Mouse (Mus musculus) thymus, adult 2 months (tissue): ENCODE measurements at regions not wholly inside any gene's neighbourhood (a gene's known extent, or its start where the extent isn't known, plus 50 kb on each side); places are given as distances from the start of the nearest gene placed in this dataset.

ENCODE experiments used
- CTCF ChIP-seq: fragments of 200-500 bp; IDR thresholded peaks from 2 replicates; pipeline ENCODE4 v1.5.1; 2012; ENCODE audit warnings: mild to moderate bottlenecking, control low read depth, low read length, moderate library complexity, borderline replicate concordance; ENCODE audit not compliant: control insufficient read depth, poor library complexity, insufficient read depth; ENCODE audit errors: extremely low read depth
- POLR2A ChIP-seq: fragments of 200-500 bp; IDR thresholded peaks from 2 replicates; pipeline ENCODE4 v1.6.1; 2012; ENCODE audit warnings: mild to moderate bottlenecking, low read length, control low read depth, moderate library complexity; ENCODE audit not compliant: control insufficient read depth, poor library complexity, insufficient read depth; ENCODE audit errors: extremely low read depth

GRCm38 (mm10) chr3:38333321-38333910 is 151.2 kb downstream of the Ankrd50 start:
- TF ChIP-seq CTCF (no peak), POLR2A (no peak)
